Mouse (Mus musculus): ENCODE data around the gene Stk38l. TPM values are rescaled to one million over a fixed set of nuclear protein-coding genes. Genes with fewer than 3 reads are reported as not detected.
"Not testable (repeated sequence)": the region's sequence is repeated elsewhere in the genome, so short reads cannot be mapped to it uniquely, and the experiment has no call there.

The Stk38l gene
- polyA plus RNA-seq, 1 experiment from 2014 or later, result 14.7 TPM

DNA sequence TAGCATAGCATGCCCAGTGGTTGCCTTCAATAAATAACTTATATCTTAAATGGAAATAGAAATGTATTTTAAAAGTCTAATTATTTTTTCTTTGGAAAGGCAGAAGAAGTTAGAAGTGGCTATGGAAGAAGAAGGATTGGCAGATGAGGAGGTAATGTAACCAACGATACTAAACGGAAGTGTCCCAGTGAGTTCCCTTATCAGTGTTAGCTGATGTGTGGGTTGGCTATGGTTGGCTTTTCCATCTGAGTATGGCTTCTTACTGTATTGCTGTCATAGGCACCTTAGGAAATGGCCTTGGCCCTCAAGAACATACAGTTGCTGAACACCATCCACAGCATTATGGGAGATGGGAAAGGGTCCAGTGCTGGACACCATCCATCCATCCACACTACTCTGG is 35.2 kb downstream of the Stk38l start:
- 96% methylated on average over 2 of the region's 2 CpGs for WGBS
- H3K4me2 ChIP-seq, result no peak overlapping the region
- H3K9me3 ChIP-seq, result no peaks in the 10 kb centered on the region
- H3K27ac ChIP-seq (replicated peaks), result no peak overlapping the region
- H3K4me1 ChIP-seq (replicated peaks), result no peaks in the 10 kb centered on the region
- no peak overlapping the region for H3K4me3 ChIP-seq
- ATAC-seq (ENCODE audit: low FRiP score, low read depth), result no peak
- no peaks in the 10 kb centered on the region for H3K27me3 ChIP-seq
- H3K36me3 ChIP-seq, result no peaks in the 10 kb centered on the region
- H3K9ac ChIP-seq, result no peak overlapping the region

DNA sequence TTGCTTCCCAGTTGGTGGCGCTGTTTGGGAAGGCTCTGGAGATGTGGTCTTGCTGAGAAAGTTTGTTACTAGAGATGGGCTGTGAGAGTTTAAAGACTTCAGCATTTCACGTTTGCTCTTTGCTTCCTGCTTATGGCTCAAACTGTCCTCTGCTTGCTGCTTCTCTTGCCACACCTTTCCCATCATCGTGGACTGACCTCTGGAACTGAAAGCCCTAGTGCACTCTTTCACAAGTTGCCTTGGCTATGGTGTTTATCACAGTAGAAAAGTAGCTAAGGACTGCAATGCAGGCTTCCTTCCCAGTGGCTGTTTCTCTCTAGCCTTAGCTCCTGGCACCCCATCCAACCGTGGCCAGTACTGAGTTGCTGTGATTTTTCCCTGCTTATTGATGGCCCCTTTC is 35.9 kb downstream of the Stk38l start:
- no peak overlapping the region for H3K4me2 ChIP-seq
- H3K4me1 ChIP-seq (replicated peaks), result no peaks in the 10 kb centered on the region
- no peaks in the 10 kb centered on the region for H3K36me3 ChIP-seq
- no peak overlapping the region for H3K9ac ChIP-seq
- no peaks in the 10 kb centered on the region for H3K27me3 ChIP-seq
- no peak for ATAC-seq (ENCODE audit: low FRiP score, low read depth)
- WGBS, result 76% methylated on average over 4 of the region's 4 CpGs
- H3K27ac ChIP-seq (replicated peaks), result no peak overlapping the region
- no peaks in the 10 kb centered on the region for H3K9me3 ChIP-seq
- no peak overlapping the region for H3K4me3 ChIP-seq

DNA sequence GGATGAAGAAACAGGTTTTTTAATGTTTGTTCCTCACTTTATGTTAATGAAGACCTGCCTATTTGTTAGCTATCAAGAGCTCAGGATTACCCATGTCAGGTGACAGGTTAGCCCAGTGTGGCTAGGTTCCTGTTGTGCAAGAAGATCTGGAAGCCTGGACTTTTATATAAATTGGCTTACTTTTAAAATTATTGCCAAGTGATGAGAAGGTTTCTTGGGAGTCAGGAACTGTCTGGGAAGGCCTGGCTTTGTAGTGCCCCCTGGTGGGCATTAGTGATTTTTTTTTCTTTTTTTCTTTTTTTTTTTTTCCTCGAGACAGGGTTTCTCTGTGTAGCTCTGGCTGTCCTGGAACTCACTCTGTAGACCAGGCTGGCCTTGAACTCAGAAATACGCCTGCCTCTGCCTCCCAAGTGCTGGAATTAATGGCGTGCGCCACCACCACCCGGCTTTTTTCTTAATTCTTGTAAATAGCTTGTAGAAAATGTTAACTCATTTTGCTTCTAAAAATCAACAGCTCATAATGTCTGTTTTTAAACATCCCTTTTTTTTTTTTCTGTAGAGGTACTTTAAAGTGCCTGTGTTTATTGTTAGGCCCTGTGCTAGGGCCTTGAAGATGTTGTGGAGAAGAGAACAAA is 37.6 kb downstream of the Stk38l start:
- Histone ChIP-seq H3K4me3 (no peak overlapping the region), H3K4me2 (no peak overlapping the region), H3K36me3 (peaks cover 3% of the 10 kb centered on the region; the same call in 1 of the 2 replicates), H3K27ac (replicated peaks) (no peak overlapping the region), H3K9me3 (no peaks in the 10 kb centered on the region), H3K4me1 (replicated peaks) (no peaks in the 10 kb centered on the region), H3K27me3 (no peaks in the 10 kb centered on the region), H3K9ac (no peak overlapping the region)
- 67% methylated on average over 5 of the region's 5 CpGs for WGBS
- no peak for ATAC-seq (ENCODE audit: low FRiP score, low read depth)

DNA sequence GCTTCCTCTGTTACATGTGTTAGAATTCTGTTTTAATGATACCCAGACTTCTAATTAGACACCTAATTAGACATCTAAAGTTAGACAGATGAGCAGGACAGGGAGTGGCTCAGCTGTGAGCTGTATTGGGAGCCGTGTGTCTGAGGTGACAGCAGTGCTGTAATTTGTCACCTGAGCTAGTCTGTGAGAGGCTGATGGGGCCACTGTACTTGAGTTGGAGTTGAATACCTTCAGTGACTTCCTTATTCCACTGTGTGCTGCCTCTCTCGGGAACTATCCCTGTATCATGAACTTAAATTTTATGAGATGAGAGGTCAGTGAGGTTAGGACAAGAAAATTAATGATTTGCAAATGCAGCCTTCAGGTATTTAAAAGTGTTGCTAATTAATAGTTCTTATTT is 39.8 kb downstream of the Stk38l start:
- Histone ChIP-seq H3K4me3 (no peak overlapping the region), H3K4me2 (no peak overlapping the region), H3K9ac (no peak overlapping the region), H3K27ac (replicated peaks) (no peak overlapping the region), H3K9me3 (no peaks in the 10 kb centered on the region), H3K4me1 (replicated peaks) (no peaks in the 10 kb centered on the region), H3K27me3 (no peaks in the 10 kb centered on the region), H3K36me3 (peaks cover 20% of the 10 kb centered on the region)
- ATAC-seq (ENCODE audit: low FRiP score, low read depth), result no peak
- 67% methylated on average over 2 of the region's 2 CpGs for WGBS

DNA sequence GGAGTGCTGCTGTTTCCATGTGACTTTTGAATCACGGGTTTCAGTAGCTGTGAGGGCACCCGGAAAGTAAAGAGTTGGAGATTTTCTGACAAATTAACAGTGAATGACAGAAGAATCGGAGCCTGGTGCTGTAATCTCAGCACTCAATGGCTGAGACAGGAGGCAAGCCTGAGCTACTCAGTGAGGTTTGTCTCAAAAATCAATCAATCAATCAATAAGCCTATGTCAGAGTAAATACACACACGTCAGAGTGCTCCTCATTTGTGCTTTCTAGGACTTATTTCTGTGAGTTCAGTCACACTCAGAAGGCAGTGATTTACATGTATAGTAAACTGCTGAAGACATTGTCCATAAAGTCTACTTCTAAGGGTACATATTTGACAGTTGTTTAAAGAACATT is 40.5 kb downstream of the Stk38l start:
- no peak overlapping the region for H3K27ac ChIP-seq (replicated peaks)
- ATAC-seq (ENCODE audit: low FRiP score, low read depth), result no peak
- no peaks in the 10 kb centered on the region for H3K4me1 ChIP-seq (replicated peaks)
- H3K4me2 ChIP-seq, result no peak overlapping the region
- H3K27me3 ChIP-seq, result no peaks in the 10 kb centered on the region
- no peaks in the 10 kb centered on the region for H3K9me3 ChIP-seq
- 87% methylated on average over 4 of the region's 4 CpGs for WGBS
- peaks cover 23% of the 10 kb centered on the region for H3K36me3 ChIP-seq
- H3K9ac ChIP-seq, result no peak overlapping the region
- no peak overlapping the region for H3K4me3 ChIP-seq

DNA sequence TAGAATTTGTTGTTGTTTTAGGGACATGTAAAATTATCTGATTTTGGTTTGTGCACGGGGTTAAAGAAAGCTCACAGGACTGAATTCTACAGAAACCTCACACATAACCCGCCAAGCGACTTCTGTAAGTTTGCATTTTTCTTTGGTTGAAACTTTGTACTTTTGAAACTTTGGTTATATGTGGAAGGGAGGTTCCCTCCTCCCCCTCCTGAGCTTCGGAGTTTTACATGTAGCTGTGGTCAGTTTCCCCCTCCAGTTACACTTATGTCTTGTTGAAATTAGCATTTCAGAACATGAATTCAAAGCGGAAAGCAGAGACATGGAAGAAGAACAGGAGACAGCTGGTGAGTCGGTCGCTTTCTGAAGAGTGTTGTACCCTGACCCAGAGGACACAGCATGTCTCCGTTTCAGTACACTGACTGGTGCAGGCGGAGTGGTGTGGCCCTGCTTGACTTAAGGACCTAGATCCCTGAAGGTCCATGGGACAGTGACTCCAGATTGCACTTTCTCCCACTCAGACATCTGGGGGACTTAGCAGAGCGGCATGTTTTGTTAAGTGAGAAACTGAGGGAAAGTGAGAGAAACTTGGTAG is 44.1 kb downstream of the Stk38l start:
- Histone ChIP-seq H3K27ac (replicated peaks) (no peak overlapping the region), H3K27me3 (no peaks in the 10 kb centered on the region), H3K9ac (no peak overlapping the region), H3K4me3 (no peak overlapping the region), H3K4me1 (replicated peaks) (no peaks in the 10 kb centered on the region), H3K9me3 (no peaks in the 10 kb centered on the region), H3K36me3 (peaks cover 37% of the 10 kb centered on the region), H3K4me2 (no peak overlapping the region)
- no peak for ATAC-seq (ENCODE audit: low FRiP score, low read depth)
- WGBS, result 93% methylated on average over 10 of the region's 10 CpGs

DNA sequence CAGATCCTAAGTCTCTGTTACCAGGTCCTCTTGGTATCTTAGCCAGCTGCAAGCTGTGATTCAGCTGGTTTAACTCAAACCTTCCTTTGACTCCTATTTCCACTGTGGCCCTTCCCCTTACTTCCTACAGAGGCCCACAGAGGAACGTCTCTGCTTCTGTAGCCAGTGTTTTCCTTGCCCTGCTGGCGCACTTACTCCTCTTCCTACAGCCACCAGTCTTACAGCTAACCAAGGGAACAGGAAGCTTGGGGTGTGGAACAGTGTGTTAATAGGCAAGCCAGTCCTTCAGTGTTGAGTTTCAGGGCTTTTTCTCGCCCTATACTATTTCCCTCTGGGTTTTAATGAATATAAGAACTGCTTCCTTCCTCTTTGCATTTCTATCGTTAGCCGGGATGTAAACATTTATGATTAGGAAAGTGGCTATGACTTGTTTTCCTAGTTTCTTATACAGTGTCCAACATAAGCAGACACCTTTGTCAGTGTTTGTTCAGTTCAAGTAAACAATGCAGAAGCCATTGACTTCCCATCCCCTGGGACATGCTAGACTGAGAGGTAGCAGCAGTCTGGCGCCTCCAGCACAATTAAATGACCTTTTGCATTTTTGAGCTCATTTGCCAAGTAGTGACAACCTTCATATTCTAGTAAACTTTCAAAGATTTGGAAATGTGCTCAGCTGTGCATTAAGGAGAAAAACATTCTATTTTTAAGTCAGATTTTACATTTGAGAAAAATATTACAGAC is 45.4 kb downstream of the Stk38l start:
- H3K27me3 ChIP-seq, result no peaks in the 10 kb centered on the region
- H3K4me2 ChIP-seq, result no peak overlapping the region
- no peak overlapping the region for H3K4me3 ChIP-seq
- H3K4me1 ChIP-seq (replicated peaks), result no peaks in the 10 kb centered on the region
- 73% methylated on average over 6 of the region's 6 CpGs for WGBS
- no peak overlapping the region for H3K9ac ChIP-seq
- ATAC-seq (ENCODE audit: low FRiP score, low read depth), result no peak
- H3K27ac ChIP-seq (replicated peaks), result no peak overlapping the region
- peaks cover 42% of the 10 kb centered on the region for H3K36me3 ChIP-seq
- no peaks in the 10 kb centered on the region for H3K9me3 ChIP-seq

DNA sequence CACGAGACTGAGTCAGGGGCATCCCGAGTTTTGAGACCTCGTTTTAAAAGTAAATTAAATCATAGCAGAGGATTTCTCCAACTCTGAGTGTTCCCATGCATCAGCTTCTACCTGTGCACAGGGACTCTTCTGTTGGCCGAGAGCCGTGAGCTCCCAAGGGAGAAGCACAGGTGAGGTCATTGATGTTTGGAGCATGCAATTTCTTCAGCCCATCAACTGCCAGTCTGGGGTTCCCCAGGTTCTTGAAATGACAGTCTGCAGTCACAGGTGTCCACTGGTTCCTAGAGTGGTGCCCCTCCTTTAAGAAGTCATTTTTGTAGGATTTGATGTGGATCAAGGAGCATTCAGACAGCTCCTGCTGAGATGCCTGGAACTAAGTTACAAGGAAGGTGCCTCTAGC is 46.0 kb downstream of the Stk38l start:
- Histone ChIP-seq H3K27me3 (no peaks in the 10 kb centered on the region), H3K4me3 (no peak overlapping the region), H3K4me2 (no peak overlapping the region), H3K36me3 (peaks cover 42% of the 10 kb centered on the region), H3K4me1 (replicated peaks) (no peaks in the 10 kb centered on the region), H3K27ac (replicated peaks) (no peak overlapping the region), H3K9ac (no peak overlapping the region), H3K9me3 (no peaks in the 10 kb centered on the region)
- 91% methylated on average over 5 of the region's 5 CpGs for WGBS
- no peak for ATAC-seq (ENCODE audit: low FRiP score, low read depth)

DNA sequence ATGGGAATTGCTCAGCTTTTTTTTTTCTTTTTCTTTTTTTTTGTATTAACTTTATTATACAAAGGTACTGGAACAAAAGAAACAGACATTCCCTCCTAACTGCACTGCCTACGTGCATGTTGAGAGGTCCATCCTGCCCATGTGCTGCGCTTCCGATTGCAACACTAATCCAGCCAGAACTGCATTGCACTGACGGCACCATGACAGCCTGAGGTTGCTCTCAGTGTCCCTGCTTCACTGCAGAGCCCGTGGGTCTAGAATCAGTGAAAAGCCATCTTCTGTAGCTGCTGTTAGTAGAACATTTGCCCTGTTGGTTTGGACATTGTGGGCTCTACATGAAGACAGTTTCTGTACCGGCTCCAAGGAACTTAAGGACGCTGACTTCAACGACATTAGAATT is 51.1 kb downstream of the Stk38l start:
- not testable (repeated sequence) for H3K9ac ChIP-seq
- WGBS, result 78% methylated on average over 8 of the region's 8 CpGs

DNA sequence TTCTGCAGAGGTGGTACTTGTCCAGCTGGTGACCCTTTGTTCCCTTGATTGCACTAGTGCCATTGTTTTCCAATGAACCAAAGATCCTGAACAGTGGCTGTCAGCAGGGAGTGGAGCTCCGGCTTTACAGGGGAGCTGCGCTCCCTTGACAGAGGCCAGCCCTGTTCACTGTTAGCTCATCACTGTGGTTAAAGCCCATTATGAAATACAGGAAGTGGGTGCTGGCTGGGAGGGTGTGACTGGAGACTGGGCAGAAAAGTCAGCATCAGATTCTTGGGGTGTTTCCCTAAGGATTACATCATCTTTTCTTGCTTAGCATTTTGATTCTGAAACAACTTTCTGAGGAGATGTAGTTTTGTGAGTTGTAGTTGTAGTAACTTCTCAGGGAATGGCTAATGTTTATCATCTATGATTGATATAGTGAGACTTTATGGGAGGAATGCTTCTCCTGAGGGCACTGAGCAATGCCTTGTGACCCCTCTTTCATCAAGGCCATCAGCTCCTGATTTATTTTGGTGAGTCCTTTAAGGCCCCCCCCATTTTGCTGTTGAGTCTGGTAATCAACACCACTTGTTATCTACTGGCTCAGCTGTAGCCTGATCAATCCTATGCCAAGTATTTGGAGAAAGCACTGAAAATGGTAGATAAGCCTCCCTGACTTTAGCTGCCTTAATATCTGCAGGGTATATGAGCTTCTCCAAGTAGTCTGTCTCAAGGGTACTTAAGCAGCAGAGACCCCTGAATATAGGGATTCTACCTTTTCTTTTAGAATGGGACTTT is 52.0 kb downstream of the Stk38l start:
- 15% methylated on average over 2 of the region's 2 CpGs for WGBS
- H3K27ac ChIP-seq (replicated peaks), result no peak overlapping the region
- H3K27me3 ChIP-seq, result no peaks in the 10 kb centered on the region
- H3K4me2 ChIP-seq, result no peak overlapping the region
- peaks cover 17% of the 10 kb centered on the region for H3K36me3 ChIP-seq
- H3K4me1 ChIP-seq (replicated peaks), result no peaks in the 10 kb centered on the region
- H3K9ac ChIP-seq, result no peak overlapping the region
- no peak overlapping the region for H3K4me3 ChIP-seq
- ATAC-seq (ENCODE audit: low FRiP score, low read depth), result no peak
- no peaks in the 10 kb centered on the region for H3K9me3 ChIP-seq

More for the DNA sequence above, 51.1 kb downstream of the Stk38l start:
- not testable (repeated sequence) for H3K9me3 ChIP-seq; H3K27me3 ChIP-seq; ATAC-seq (ENCODE audit: low FRiP score, low read depth); H3K27ac ChIP-seq (replicated peaks); H3K4me3 ChIP-seq; H3K4me2 ChIP-seq; H3K4me1 ChIP-seq (replicated peaks)
- H3K36me3 ChIP-seq, result peaks cover 19% of the 10 kb centered on the region

DNA sequence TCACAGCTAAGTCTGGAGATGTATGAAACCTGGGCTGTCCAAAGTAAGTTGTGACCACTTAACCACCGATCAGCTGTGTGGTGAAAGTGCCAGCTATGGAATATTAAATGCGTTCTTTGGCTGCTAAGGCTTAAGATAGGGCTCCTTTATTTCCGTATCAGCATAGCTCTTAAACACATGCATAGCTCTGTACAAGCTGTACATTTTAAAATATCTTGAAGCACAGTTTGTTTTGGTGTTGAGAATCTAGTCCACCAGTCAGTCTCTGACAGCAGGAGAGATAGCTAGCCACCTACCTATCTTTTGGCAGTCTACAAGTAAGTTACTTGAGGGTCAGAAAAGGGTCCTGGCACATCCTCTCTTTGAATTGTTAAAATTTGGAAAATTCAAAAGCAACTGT is 53.3 kb downstream of the Stk38l start:
- Histone ChIP-seq H3K9me3 (no peaks in the 10 kb centered on the region), H3K4me2 (no peak overlapping the region), H3K36me3 (peaks cover 8% of the 10 kb centered on the region), H3K27me3 (no peaks in the 10 kb centered on the region), H3K4me1 (replicated peaks) (no peaks in the 10 kb centered on the region), H3K9ac (no peak overlapping the region), H3K27ac (replicated peaks) (no peak overlapping the region), H3K4me3 (no peak overlapping the region)
- WGBS, result 96% methylated on average over 3 of the region's 3 CpGs
- no peak for ATAC-seq (ENCODE audit: low FRiP score, low read depth)

DNA sequence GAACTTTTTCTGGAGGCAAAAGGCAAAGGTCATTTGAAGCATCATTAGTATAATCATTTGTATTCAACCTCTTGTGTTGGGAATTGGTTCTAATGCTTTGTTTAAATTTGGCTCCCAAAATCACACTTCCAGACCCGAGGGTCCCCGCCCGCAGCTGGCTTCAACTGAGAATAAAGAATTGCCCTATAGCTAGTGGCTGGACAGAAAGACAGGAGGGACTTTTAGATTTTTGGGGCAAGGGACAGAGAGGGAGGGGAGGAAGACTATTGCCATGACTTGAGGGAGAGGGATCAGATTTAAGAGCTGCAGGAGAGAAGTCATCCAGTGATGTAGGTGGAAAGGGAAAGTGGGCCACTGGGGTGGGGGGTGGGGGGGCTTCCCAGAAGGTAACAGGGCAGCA is 56.8 kb downstream of the Stk38l start:
- H3K36me3 ChIP-seq, result no peaks in the 10 kb centered on the region
- no peaks in the 10 kb centered on the region for H3K27me3 ChIP-seq
- WGBS, result 83% methylated on average over 3 of the region's 3 CpGs
- H3K27ac ChIP-seq (replicated peaks), result no peak overlapping the region
- no peaks in the 10 kb centered on the region for H3K4me1 ChIP-seq (replicated peaks)
- H3K4me2 ChIP-seq, result no peak overlapping the region
- no peak for ATAC-seq (ENCODE audit: low FRiP score, low read depth)
- H3K4me3 ChIP-seq, result no peak overlapping the region
- H3K9ac ChIP-seq, result no peak overlapping the region
- peaks cover 5% of the 10 kb centered on the region; the same call in 1 of the 2 replicates for H3K9me3 ChIP-seq

Measured in hindbrain, embryonic 15.5 days (tissue).